Mouse (Mus musculus): ENCODE measurements around the gene Slc19a2.
A peak's percentile ranks its signal among the peaks of the same experiment; 100 is the strongest.

Gene Slc19a2

GRCm38 (mm10) chr1:164251438-164251837, 2.6 kb downstream of the Slc19a2 start:
- no peak for DNase-seq (ENCODE audit: low read depth, low spot score)

GRCm38 (mm10) chr1:164252551-164252950, 3.7 kb downstream of the Slc19a2 start:
- DNase-seq (ENCODE audit: low read depth, low spot score) = no peak

GRCm38 (mm10) chr1:164254836-164255235, 6.0 kb downstream of the Slc19a2 start:
- DNase-seq (ENCODE audit: low read depth, low spot score) = no peak

GRCm38 (mm10) chr1:164260171-164261028, 11.6 kb downstream of the Slc19a2 start:
- DNase-seq (ENCODE audit: low read depth, low spot score) = no peak

GRCm38 (mm10) chr1:164261553-164261952, 12.7 kb downstream of the Slc19a2 start:
- DNase-seq (ENCODE audit: low read depth, low spot score) = peak; percentile 91

GRCm38 (mm10) chr1:164270941-164271340, 22.1 kb downstream of the Slc19a2 start:
- DNase-seq (ENCODE audit: low read depth, low spot score) = no peak

GRCm38 (mm10) chr1:164273659-164274058, 24.8 kb downstream of the Slc19a2 start:
- peak; percentile 10 for DNase-seq (ENCODE audit: low read depth, low spot score)

GRCm38 (mm10) chr1:164275455-164275954, 26.7 kb downstream of the Slc19a2 start, which contains the start of gene Ccdc181:
TSS of gene Ccdc181 (plus strand) at chr1:164275585.
- peak; percentile 98 for DNase-seq (ENCODE audit: low read depth, low spot score)

- no peak for DNase-seq (ENCODE audit: low read depth, low spot score)
Measured at GRCm38 (mm10) chr1:164276552-164276951, 27.7 kb downstream of the Slc19a2 start.

GRCm38 (mm10) chr1:164279332-164279731, 30.5 kb downstream of the Slc19a2 start:
- no peak for DNase-seq (ENCODE audit: low read depth, low spot score)

- no peak for DNase-seq (ENCODE audit: low read depth, low spot score)
Measured at GRCm38 (mm10) chr1:164284007-164284406, 35.2 kb downstream of the Slc19a2 start.

- DNase-seq (ENCODE audit: low read depth, low spot score) = peak; percentile 78
Measured at GRCm38 (mm10) chr1:164287406-164287805, 38.6 kb downstream of the Slc19a2 start.

GRCm38 (mm10) chr1:164292040-164292439, 43.2 kb downstream of the Slc19a2 start:
- DNase-seq (ENCODE audit: low read depth, low spot score) = peak; percentile 20

- DNase-seq (ENCODE audit: low read depth, low spot score) = no peak
Measured at GRCm38 (mm10) chr1:164294071-164294470, 45.2 kb downstream of the Slc19a2 start.

GRCm38 (mm10) chr1:164296473-164296872, 47.6 kb downstream of the Slc19a2 start:
- no peak for DNase-seq (ENCODE audit: low read depth, low spot score)

- DNase-seq (ENCODE audit: low read depth, low spot score) = no peak
Measured at GRCm38 (mm10) chr1:164301949-164302348, 53.1 kb downstream of the Slc19a2 start.

GRCm38 (mm10) chr1:164303821-164304220, 55.0 kb downstream of the Slc19a2 start, which contains the start of gene Nme7:
TSS of gene Nme7 (plus strand) at chr1:164304121.
- DNase-seq (ENCODE audit: low read depth, low spot score) = no peak

- DNase-seq (ENCODE audit: low read depth, low spot score) = peak; percentile 99
Measured at GRCm38 (mm10) chr1:164307124-164307751, 58.4 kb downstream of the Slc19a2 start, which contains the start of gene Blzf1. TSS of gene Blzf1 (minus strand) at chr1:164307489.

- DNase-seq (ENCODE audit: low read depth, low spot score) = peak; percentile 12
Measured at GRCm38 (mm10) chr1:164307922-164308321, 59.1 kb downstream of the Slc19a2 start.

- DNase-seq (ENCODE audit: low read depth, low spot score) = no peak
Measured at GRCm38 (mm10) chr1:164314085-164314484, 65.2 kb downstream of the Slc19a2 start.

Measured in brain, adult 2 months (tissue).